Mouse (Mus musculus) olfactory bulb, adult 2 months (tissue): ENCODE measurements at regions not wholly inside any gene's neighbourhood (a gene's known extent, or its start where the extent isn't known, plus 50 kb on each side); places are given as distances from the start of the nearest gene placed in this dataset.

Experiments used
- H3K27ac ChIP-seq: fragments of 200-500 bp; 2 replicates; pipeline ENCODE4 v1.5.1; 2012; ENCODE audit warnings: low read depth, low read length; ENCODE audit not compliant: insufficient read depth
- H3K4me1 ChIP-seq: fragments of 200-500 bp; 2 replicates; pipeline ENCODE4 v1.6.1; 2012; ENCODE audit warnings: low read length; ENCODE audit not compliant: control insufficient read depth, insufficient read depth
- H3K4me3 ChIP-seq: fragments of 200-500 bp; 2 replicates; pipeline ENCODE4 v1.5.1; 2012; ENCODE audit warnings: mild to moderate bottlenecking, low read depth, low read length, moderate library complexity; ENCODE audit not compliant: insufficient read depth
- CTCF ChIP-seq: fragments of 200-500 bp; IDR thresholded peaks from 2 replicates; pipeline ENCODE4 v1.5.1; 2012; ENCODE audit warnings: low read depth, mild to moderate bottlenecking, low read length, moderate library complexity; ENCODE audit not compliant: insufficient read depth
- POLR2A ChIP-seq: fragments of 200-500 bp; IDR thresholded peaks from 2 replicates; pipeline ENCODE4 v1.6.1; 2012; ENCODE audit warnings: mild to moderate bottlenecking, low read depth, low read length, moderate library complexity; ENCODE audit not compliant: insufficient read depth
- WGBS: fragments of 180-500 bp; shearing (Covaris S2); methylation state at CpG from one replicate; pipeline ENCODE4 v1.1.7; 2018; 5-methylcytosine and 5-hydroxymethylcytosine counted together

GRCm38 (mm10) chr13:60518010-60518409 is 83.7 kb upstream of the Dapk1 start:
- Histone ChIP-seq H3K4me3 (no peak overlapping the region), H3K4me1 (peaks cover 4% of the 10 kb centered on the region), H3K27ac (no peak overlapping the region)
- TF ChIP-seq CTCF (no peak), POLR2A (no peak)
- 92% methylated on average over 2 of the region's 2 CpGs for WGBS

GRCm38 (mm10) chr13:60519708-60520107 is 82.0 kb upstream of the Dapk1 start:
- WGBS = 63% methylated on average over 4 of the region's 4 CpGs
- no peak for TF ChIP-seq CTCF
- TF ChIP-seq POLR2A = no peak
- H3K4me3 ChIP-seq = no peak overlapping the region
- no peak overlapping the region for H3K27ac ChIP-seq
- H3K4me1 ChIP-seq = no peaks in the 10 kb centered on the region

GRCm38 (mm10) chr13:60522719-60523450 is 78.9 kb upstream of the Dapk1 start:
- no peak for TF ChIP-seq CTCF
- no peak for TF ChIP-seq POLR2A
- H3K4me3 ChIP-seq = no peak overlapping the region
- H3K4me1 ChIP-seq = no peaks in the 10 kb centered on the region
- H3K27ac ChIP-seq = no peak overlapping the region
- 48% methylated on average over 8 of the region's 8 CpGs for WGBS

- 0 out of 2 replicates have a peak, but pooled peaks cover 2% of the 10 kb centered on the region for H3K4me1 ChIP-seq
- H3K4me3 ChIP-seq = no peak overlapping the region
- TF ChIP-seq CTCF = no peak
- no peak for TF ChIP-seq POLR2A
- WGBS = 93% methylated on average over 2 of the region's 2 CpGs
- H3K27ac ChIP-seq = no peak overlapping the region
Measured at GRCm38 (mm10) chr13:60527806-60528205, 73.9 kb upstream of the Dapk1 start.

GRCm38 (mm10) chr13:60528819-60529218 is 72.9 kb upstream of the Dapk1 start:
- Histone ChIP-seq H3K27ac (no peak overlapping the region), H3K4me1 (0 out of 2 replicates have a peak, but pooled peaks cover 2% of the 10 kb centered on the region), H3K4me3 (no peak overlapping the region)
- no peak for TF ChIP-seq CTCF
- TF ChIP-seq POLR2A = no peak
- 100% methylated on average over 1 of the region's 1 CpGs for WGBS

GRCm38 (mm10) chr13:60529381-60530069 is 72.2 kb upstream of the Dapk1 start:
- TF ChIP-seq POLR2A (no peak), CTCF (no peak)
- Histone ChIP-seq H3K4me3 (no peak overlapping the region), H3K4me1 (peaks cover 5% of the 10 kb centered on the region; the same call in 1 of the 2 replicates), H3K27ac (no peak overlapping the region)
- 47% methylated on average over 6 of the region's 6 CpGs for WGBS

GRCm38 (mm10) chr13:60533871-60534427 is 67.8 kb upstream of the Dapk1 start:
- H3K4me3 ChIP-seq = no peak overlapping the region
- WGBS = 66% methylated on average over 8 of the region's 8 CpGs
- TF ChIP-seq CTCF (no peak), POLR2A (no peak)
- H3K4me1 ChIP-seq = peaks cover 11% of the 10 kb centered on the region; the same call in 1 of the 2 replicates
- no peak overlapping the region for H3K27ac ChIP-seq

GRCm38 (mm10) chr13:60534501-60534900 is 67.2 kb upstream of the Dapk1 start:
- no peak overlapping the region for H3K27ac ChIP-seq
- H3K4me1 ChIP-seq = peaks cover 9% of the 10 kb centered on the region; the same call in 1 of the 2 replicates
- TF ChIP-seq POLR2A = no peak
- TF ChIP-seq CTCF = no peak
- no peak overlapping the region for H3K4me3 ChIP-seq
- WGBS = 59% methylated on average over 3 of the region's 3 CpGs

- 67% methylated on average over 7 of the region's 7 CpGs for WGBS
- no peak overlapping the region for H3K27ac ChIP-seq
- no peak for TF ChIP-seq CTCF
- TF ChIP-seq POLR2A = no peak
- H3K4me3 ChIP-seq = no peak overlapping the region
- H3K4me1 ChIP-seq = peaks cover 9% of the 10 kb centered on the region; the same call in 1 of the 2 replicates
Measured at GRCm38 (mm10) chr13:60535045-60535444, 66.7 kb upstream of the Dapk1 start.
